Mouse (Mus musculus) spleen, postnatal 14 days (tissue): ENCODE measurements at regions not wholly inside any gene's neighbourhood (a gene's known extent, or its start where the extent isn't known, plus 50 kb on each side); places are given as distances from the start of the nearest gene placed in this dataset.
A peak's percentile ranks its signal among the peaks of the same experiment; 100 is the strongest.
"Not testable (repeated sequence)": the region's sequence is repeated elsewhere in the genome, so short reads cannot be mapped to it uniquely, and the experiment has no call there.

ENCODE experiments used
- DNase-seq, 2 experiments: peaks; one replicate each; pipeline ENCODE4 v3.0.0; 2021 to 2022; ENCODE audit warnings: low spot score in 2 of 2

DNA sequence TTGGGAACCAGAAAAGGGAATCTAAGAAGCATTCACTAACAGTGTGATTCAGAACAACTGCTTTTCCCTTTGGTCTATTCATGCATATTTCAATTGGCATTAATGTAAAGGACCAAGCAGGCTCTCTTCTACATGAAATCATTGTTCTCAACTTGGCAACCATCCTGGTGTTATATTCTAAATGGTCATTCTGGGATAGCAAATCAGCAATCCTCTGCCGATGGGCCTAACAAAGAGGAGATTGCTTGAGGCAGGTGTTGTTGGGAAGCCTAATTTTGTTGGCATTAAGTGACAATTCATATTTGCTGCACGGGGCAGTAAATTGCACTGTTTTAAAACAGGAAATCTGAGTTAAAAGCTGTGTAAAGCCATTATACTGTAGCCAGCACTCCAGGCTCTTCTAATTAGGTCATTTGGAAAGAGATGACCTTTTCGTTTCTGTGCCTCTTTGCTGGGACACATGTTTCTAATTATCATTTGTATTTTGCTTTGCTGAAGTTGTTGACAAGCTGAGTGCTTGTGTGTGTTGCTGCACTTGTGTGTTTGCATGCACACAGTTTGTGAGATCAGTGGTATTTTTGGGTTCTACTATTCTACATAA, 275.4 kb downstream of the Cetn3 start:
- no peak for DNase-seq

DNA sequence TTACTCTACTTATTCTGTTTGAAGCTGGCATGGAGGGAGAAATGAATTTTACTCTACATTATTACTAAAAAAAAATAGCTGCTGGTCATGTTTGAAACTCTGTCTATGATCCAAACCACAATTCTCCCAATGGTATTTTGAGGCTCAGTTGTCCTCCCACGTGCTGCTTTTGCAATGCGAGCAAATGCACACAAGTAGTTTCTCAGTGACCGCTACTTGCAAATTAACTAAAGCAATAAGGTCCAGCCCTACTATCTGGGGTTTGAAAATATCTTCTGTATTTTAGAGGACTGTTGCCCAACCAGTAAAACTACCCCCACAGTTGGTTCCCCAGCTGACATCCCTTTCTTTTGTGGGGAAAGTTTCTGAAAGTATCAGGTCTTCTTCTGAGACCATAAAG, 276.0 kb downstream of the Cetn3 start:
- DNase-seq, result no peak

DNA sequence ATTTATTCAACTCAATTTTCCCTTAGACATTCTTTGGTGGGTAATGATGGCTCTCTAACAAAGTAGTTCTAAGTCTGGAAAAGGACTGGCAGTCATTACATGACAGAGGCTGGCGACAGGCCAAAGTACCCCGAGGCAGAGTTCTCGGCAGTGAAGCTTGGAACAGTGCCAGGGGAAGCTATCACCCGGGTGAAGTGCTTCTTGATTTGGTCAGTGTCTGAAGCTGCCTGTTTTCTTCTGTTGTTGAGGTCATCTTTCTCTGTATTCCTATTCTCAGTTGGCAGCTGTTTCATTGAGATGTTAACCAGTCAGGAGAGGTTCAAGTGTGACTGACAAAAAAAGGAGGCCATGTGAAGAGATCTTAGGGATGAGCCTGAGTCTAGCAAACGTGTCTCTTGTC, 276.6 kb downstream of the Cetn3 start:
- no peak for DNase-seq

DNA sequence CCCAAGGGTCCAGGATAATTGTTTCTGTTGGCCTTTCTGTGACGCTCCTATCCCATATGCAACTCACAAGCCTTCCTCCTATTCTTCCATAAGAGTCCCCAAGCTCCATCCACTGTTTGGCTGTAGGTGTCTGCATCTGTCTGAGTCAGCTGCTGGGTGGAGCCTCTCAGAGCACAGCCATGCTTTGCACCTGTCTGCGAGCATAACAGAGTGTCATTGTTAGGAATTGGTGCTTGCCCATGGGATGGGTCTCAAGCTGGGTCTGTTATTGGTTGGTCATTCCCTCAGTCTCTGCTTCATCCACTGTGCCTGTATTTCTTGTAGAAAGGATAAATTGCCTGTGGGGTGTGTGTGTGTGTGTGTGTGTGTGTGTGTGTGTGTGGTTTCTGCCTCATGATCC, 281.0 kb downstream of the Cetn3 start:
- DNase-seq, result not testable (repeated sequence)

DNA sequence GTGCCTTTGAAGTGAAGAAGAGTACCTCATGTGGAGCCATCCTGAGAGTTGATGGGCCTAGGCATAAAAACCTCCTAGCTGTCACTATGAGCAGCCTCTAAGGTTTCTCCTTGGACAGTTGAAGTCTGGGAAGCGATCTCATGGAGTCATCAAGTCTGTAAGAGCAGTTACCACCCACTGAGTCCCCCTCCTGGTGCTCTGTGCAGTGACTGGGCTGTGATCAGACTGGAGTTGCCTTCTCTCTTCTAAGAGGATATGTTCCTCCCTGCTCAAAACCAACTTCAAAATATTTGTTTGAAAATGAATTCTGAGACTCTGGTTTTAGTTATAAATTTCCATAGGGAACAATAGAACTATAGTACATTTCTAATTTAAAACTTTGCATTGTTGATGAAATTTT, 283.3 kb downstream of the Cetn3 start:
- no peak for DNase-seq

DNA sequence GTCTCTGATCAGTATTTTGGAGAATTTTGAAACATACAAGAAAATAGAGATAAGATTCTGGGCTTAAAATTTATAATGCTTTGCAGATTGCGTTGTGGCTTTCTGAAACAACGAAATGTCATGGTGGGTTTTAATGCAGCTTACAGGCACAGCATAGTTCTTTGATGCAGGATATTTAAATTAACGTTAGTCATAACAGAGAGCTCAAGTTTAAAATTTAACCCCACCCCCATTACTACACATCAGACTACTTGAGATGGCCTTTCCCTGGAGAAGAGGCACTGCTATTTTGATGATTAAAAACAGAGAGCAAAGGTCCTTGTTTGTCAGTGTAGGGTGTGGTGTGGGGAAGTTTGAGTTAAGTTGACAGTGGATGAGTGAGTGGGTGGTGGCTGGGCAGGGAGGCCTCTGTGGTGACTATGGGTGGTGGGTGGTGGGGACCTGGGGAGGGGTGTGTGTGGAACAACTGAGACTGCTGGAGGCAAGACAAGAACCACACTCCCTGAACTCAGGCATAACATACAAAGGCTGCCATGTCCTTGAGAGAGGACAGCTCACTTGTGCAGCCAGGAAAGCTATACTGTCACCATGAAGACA, 283.9 kb downstream of the Cetn3 start:
- no peak for DNase-seq

DNA sequence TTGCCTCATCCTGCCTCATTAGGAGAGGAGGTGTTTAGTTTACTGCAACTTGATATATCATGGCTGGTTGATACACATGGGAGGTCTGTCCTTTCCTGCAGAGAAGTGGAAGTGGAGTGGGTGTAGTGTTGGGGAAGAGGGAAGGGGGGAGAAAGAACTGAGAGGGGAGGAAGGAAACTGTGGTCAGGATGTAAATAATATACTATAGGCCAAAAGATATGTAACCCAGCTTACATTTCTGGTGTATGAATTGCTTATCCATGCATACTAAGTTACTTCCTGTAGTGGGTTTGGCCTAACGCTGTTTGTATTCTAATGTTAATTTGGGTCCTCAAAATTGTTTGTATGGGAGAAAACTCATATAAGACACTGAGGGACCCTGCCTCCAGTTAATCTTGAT, 289.6 kb downstream of the Cetn3 start:
- DNase-seq, result no peak

DNA sequence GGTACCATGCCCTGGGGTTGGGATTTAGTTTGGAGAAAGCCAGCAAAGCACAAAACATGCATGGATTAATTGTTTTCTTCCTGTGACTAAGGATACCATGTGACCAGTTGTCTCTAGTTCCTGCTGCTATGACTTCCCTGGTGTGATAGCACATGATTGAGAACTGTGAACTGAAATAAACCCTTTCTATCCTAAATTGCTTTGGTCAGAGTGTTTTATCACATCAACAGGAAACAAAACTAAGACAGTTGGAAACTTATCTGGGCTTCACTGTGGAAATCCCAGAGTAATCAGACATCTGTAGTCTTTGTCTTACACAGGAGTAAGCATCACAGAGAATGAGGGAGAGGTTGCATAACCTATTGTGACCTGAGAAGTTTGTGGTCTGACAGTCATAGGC, 290.5 kb downstream of the Cetn3 start:
- DNase-seq, result no peak

DNA sequence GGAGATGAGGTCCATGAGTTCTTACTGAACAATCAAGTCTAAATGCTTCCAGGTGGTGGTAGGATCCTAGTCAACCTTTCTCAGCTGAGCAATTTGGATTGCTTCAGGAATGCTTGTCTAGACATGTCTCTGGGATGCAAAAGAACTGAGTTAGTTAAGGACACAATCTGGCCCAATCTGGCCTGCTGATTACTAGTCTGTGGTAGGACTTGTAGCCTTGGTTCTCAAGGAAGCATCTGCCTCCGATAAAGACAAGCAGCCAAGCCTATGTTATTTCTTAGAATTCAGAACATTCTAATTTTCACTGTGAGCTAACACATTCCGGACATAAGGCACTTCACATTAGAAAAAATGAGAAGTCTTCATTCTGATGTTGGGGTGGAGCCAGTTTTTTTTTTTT, 298.5 kb downstream of the Cetn3 start:
- no peak for DNase-seq

DNA sequence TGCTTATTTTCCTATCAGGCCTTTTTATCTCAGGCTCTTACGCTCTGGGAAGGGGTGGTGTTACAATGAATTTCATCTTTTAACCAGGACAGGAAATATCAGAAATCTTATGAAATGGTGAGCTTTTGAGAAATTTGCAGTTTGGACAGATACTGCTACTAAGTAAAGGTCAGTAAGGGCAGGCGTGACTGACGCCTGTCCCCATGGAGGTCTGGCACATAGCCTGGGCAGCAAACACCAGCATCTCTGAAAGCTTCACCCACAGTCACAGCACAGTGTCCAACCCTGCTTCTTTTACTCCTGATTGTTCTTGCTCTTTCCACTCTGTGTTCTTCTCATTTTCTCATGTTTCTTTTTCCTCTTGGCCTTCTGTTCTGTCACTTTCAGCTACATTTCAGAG, 304.8 kb downstream of the Cetn3 start:
- DNase-seq, result no peak

DNA sequence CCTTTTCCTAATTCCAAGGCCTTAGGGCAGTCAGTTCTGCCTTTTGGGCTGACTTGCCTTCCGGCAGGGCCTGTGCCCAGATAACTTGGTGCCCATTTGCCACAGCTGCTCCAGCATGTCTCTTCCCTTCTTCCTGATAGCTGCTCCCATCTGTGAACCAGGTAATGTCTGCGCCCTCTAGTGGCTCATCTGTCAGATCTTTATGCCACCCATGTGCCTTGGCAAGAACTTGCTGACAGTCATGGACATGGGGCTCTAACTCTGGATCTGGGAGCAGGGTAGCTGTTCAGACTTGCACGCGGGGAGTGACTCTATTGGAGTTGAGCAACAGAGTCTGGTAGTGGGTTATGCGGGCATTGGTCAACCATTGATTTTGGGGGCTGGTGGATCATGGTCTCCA, 309.3 kb downstream of the Cetn3 start:
- DNase-seq, result peak in 1 of 2 experiments; percentile 15

DNA sequence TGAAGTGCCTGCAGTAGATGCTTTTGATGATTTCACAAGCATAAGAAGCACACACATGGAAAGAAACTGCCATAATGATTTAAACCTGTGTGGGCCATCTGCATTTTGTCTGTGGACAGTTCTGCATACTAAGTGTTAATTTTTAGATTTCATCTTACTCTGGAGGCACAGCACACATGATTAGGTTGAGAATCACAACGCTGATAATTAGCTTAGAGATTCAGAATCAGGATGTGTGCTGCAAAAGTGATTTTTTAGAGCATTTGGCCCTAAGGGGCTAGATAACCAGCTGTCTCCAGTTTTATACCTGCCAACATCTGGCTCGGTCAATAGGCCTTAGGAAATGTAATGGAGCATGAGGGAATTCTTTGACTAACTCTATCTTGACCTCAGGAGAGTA, 323.2 kb downstream of the Cetn3 start:
- no peak for DNase-seq

DNA sequence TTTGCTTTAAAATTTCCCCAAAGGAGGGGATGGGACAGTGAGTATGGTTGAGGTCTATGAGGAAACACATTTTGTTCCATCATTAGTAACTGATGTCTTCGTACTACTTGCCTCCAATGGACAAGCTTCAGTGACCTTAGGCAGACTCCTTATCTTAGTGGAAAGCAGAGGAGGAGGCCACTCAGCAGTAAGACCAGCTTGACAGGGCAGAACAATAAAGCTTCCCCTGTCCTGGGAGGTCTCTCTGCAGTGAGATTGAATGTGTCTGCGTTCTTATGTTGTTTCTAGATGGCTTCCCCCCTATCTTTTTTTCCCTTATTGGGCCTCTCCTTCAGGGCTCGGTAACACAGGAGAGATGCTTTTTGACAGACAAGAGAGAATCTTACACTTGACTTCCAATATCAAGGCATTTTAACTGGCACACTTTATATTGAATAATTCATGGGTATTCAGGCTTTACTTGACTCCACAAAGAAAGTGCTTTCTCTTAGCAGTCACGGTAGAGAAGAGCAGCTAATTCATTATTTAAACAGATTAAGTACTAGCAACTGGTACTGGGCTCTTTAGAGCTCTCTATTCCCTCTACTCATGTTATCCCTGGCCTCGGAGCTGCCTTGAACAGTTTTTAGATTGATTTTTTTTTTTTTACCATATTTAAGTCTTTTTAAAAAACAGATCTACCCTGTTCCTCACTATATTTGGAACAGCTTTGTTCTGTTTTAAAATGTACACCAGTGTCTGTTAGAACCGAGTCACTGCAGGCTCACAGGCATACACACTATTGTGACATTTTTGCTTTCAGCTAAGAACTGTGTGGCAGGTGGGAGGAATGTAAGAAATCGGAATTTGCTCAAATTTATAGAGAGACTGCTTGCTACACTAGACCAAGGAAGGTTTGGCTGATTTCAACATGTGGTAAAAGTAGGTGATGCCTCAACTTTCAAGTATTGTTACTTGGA, 347.2 kb downstream of the Cetn3 start:
- no peak for DNase-seq
